Mouse (Mus musculus) frontal cortex, postnatal 36 days (tissue): ENCODE data around the gene Slc22a17.
"Not testable (repeated sequence)": the region's sequence is repeated elsewhere in the genome, so short reads cannot be mapped to it uniquely, and the experiment has no call there.

Experiments used
- DNase-seq, 2 experiments: peaks; one replicate each; pipeline ENCODE4 v3.0.0; 2022; ENCODE audit warnings: low spot score in 2 of 2

The Slc22a17 gene

GRCm38 (mm10) chr14:54912886-54913285, at the start of gene Slc22a17:
TSS of gene Slc22a17 (minus strand) at chr14:54913132.
- DNase-seq: peak; percentile 84 to 86

- DNase-seq: no peak
Observed at GRCm38 (mm10) chr14:54962714-54963113, 49.8 kb upstream of the Slc22a17 start.

GRCm38 (mm10) chr14:54961487-54961886, 48.6 kb upstream of the Slc22a17 start:
- DNase-seq: no peak

- peak in 1 of 2 experiments; percentile 34 for DNase-seq
Observed at GRCm38 (mm10) chr14:54960769-54961168, 47.8 kb upstream of the Slc22a17 start.

GRCm38 (mm10) chr14:54959853-54960613, 47.1 kb upstream of the Slc22a17 start:
- DNase-seq: not testable (repeated sequence)

- no peak for DNase-seq
Observed at GRCm38 (mm10) chr14:54959197-54959596, 46.3 kb upstream of the Slc22a17 start.

- no peak for DNase-seq
Observed at GRCm38 (mm10) chr14:54958503-54958902, 45.6 kb upstream of the Slc22a17 start.

- DNase-seq: no peak
Observed at GRCm38 (mm10) chr14:54956533-54956932, 43.6 kb upstream of the Slc22a17 start.

- DNase-seq: no peak
Observed at GRCm38 (mm10) chr14:54955481-54955880, 42.5 kb upstream of the Slc22a17 start.

- DNase-seq: no peak
Observed at GRCm38 (mm10) chr14:54954474-54954873, 41.5 kb upstream of the Slc22a17 start.

GRCm38 (mm10) chr14:54953664-54954206, 40.8 kb upstream of the Slc22a17 start:
- DNase-seq: no peak

GRCm38 (mm10) chr14:54951587-54951986, 38.7 kb upstream of the Slc22a17 start:
- no peak for DNase-seq

- DNase-seq: no peak
Observed at GRCm38 (mm10) chr14:54950493-54950892, 37.6 kb upstream of the Slc22a17 start.

- no peak for DNase-seq
Observed at GRCm38 (mm10) chr14:54948781-54949180, 35.8 kb upstream of the Slc22a17 start.

GRCm38 (mm10) chr14:54947008-54947407, 34.1 kb upstream of the Slc22a17 start:
- not testable (repeated sequence) for DNase-seq

- no peak for DNase-seq
Observed at GRCm38 (mm10) chr14:54945975-54946704, 33.2 kb upstream of the Slc22a17 start.

- no peak for DNase-seq
Observed at GRCm38 (mm10) chr14:54944939-54945338, 32.0 kb upstream of the Slc22a17 start.

GRCm38 (mm10) chr14:54943971-54944370, 31.0 kb upstream of the Slc22a17 start:
- no peak for DNase-seq

- no peak for DNase-seq
Observed at GRCm38 (mm10) chr14:54942479-54942878, 29.5 kb upstream of the Slc22a17 start.

- DNase-seq: no peak
Observed at GRCm38 (mm10) chr14:54941024-54941978, 28.4 kb upstream of the Slc22a17 start.

GRCm38 (mm10) chr14:54940176-54940530, 27.2 kb upstream of the Slc22a17 start:
- DNase-seq: no peak
